Mouse (Mus musculus): ENCODE data around the gene Olfr1033.
"Not testable (repeated sequence)": the region's sequence is repeated elsewhere in the genome, so short reads cannot be mapped to it uniquely, and the experiment has no call there.

The Olfr1033 gene

GRCm38 (mm10) chr2:86020406-86020805 is at the start of gene Olfr1033:
Olfr1033 (plus strand) TSS chr2:86020633.
- DNase-seq (ENCODE audit: low spot score in 2 of 2), result not testable (repeated sequence)

GRCm38 (mm10) chr2:85973595-85973994 is 46.8 kb upstream of the Olfr1033 start, which contains the start of gene Olfr1029:
Olfr1029 (plus strand) TSS chr2:85973895.
- DNase-seq (ENCODE audit: low spot score in 2 of 2), result no peak

DNA sequence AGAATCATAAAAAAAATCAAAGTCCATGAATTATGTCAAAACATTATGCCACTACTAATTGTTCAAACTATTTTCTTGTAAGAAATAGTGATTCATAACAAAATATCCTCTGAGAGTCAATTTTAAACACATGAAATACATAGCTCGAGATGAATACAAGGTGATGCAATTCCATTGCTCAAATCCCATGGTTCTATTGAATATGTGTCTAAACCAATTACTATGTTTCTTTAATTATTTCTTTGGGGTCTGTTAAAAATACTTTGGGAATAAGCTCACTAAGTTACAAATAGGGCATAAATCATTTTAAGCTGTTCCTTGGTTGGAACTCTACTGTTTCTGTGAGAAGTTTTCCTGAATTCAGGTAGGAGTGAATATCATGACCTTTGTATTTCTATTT is 41.5 kb upstream of the Olfr1033 start, which contains the start of gene Olfr1030:
Olfr1030 (plus strand) TSS at position 301 of the 400 bp plus-strand sequence.
- DNase-seq (ENCODE audit: low spot score in 2 of 2), result no peak

DNA sequence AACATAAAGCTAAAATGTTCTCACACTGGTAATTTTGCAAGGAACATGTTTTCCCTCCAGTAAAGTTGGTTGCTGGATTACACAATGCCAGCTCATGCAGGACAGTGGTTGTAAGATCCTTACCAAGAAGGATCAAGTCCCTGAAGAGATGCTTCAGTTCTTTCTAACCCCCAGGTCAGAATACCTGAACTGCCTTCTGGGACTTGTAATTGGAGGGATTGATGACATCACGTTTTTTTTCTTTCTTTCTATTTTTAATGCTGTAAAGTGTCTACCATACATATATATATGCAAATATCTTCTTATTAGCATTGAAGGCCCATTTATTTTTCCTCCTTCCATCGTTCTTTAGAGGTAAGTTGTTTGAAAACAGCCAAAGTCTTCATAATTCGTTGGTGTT is 30.4 kb upstream of the Olfr1033 start, which contains the start of gene Olfr1031:
Olfr1031 (plus strand) TSS at position 301 of the 400 bp plus-strand sequence.
- DNase-seq (ENCODE audit: low spot score in 2 of 2), result no peak

DNA sequence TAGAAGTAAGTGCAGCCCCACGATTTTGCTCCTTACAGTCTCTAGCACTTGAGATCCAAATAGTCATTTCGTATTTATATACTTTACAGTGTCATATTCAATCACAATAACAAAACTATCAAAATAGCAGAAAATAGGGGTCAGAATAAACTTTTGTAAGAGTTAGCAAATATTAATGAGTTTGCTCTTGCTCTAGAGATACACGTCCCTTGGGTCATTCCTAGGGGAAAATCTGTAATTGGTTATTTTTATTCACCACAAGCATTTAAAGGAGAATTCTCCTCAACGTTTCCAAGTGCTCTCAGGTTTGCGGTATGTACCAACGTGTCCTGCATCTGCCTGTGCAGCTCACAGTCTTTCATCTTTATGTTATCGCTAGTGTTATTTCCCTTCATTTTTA is 15.2 kb upstream of the Olfr1033 start, which contains the start of gene Olfr1032:
Olfr1032 (plus strand) TSS at position 301 of the 400 bp plus-strand sequence.
- no peak for DNase-seq (ENCODE audit: low spot score in 2 of 2)

DNA sequence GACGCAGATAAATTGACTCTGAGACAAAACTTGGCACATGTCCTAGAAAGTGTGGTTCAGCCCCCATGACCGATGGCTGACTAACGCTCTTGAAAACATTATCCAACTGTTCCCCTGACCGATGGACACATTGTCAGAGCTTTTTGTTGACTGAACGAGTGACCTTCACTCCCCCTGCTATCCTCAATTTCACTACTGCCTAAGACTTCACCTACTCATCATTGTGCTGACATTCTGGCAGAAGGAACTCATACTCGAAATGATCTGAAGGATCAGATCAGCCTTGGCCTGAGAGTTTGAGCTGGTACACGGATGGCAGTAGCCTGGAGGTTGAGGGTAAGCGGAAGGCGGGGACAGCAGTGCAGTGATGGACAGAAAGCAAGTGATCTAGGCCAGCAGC is 1.1 kb downstream of the Olfr1033 start:
- DNase-seq (ENCODE audit: low spot score in 2 of 2), result not testable (repeated sequence)

- no peak for DNase-seq (ENCODE audit: low spot score in 2 of 2)
Observed at GRCm38 (mm10) chr2:86045561-86045960, 25.1 kb downstream of the Olfr1033 start, which contains the start of gene Olfr1034. Olfr1034 (plus strand) TSS chr2:86045861.

- not testable (repeated sequence) for DNase-seq (ENCODE audit: low spot score in 2 of 2)
Observed at GRCm38 (mm10) chr2:86050777-86051176, 30.3 kb downstream of the Olfr1033 start.

- DNase-seq (ENCODE audit: low spot score in 2 of 2), result not testable (repeated sequence)
Observed at GRCm38 (mm10) chr2:86063766-86064165, 43.3 kb downstream of the Olfr1033 start.

- no peak for DNase-seq (ENCODE audit: low spot score in 2 of 2)
Observed at GRCm38 (mm10) chr2:86070189-86070588, 49.8 kb downstream of the Olfr1033 start.

DNA sequence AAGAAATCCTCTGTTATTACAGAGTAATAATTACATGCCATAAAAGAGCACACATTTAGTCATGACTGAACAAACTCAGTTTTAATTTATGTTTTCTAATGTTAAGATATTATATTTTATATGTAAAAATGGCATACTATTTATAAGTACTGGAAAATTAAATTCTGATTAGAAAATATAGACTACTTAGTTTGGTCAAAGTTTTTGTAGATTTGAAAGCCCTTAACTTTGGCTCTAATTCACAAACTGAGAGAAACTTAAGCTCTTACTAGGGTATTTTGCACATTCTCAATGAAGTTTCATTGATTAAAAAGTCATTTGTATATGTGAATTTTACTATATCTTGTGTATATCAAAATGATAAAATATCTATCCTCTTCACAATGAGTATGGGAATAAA is 53.3 kb downstream of the Olfr1033 start, which contains the start of gene Olfr1036:
Olfr1036 (plus strand) TSS at position 301 of the 400 bp plus-strand sequence.
- DNase-seq (ENCODE audit: low spot score in 2 of 2), result not testable (repeated sequence)

- not testable (repeated sequence) for DNase-seq (ENCODE audit: low spot score in 2 of 2)
Observed at GRCm38 (mm10) chr2:86080478-86080877, 60.0 kb downstream of the Olfr1033 start.

DNA sequence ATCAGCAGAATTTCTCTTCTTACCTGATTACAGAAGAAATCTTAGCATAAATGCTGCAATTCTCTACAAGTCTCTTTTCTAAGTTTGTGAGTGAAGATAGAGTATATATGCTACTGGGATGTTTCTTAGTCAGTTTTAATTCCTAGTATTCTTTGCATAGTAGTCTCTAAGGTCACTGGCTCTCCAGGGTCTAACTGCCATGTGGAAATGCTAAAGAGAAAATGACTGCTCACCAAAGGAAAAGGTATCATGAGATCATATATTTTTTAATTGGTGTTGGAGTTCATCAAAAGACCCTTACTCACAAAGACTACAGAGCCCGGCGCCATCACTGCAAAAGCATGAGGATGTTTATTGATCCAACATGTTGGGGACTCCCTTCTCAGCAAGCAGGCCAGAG is 66.9 kb downstream of the Olfr1033 start, which contains the start of gene Olfr1037:
Olfr1037 (minus strand) TSS at position 101 of the 400 bp plus-strand sequence.
- DNase-seq (ENCODE audit: low spot score in 2 of 2), result no peak
